Mouse (Mus musculus) cerebellum, adult 9-10 months (tissue): Measurements from ENCODE around the gene Galnt6.

Experiments
- DNase-seq: peaks from one replicate; pipeline ENCODE4 v3.0.0; 2022

Gene Galnt6

DNA sequence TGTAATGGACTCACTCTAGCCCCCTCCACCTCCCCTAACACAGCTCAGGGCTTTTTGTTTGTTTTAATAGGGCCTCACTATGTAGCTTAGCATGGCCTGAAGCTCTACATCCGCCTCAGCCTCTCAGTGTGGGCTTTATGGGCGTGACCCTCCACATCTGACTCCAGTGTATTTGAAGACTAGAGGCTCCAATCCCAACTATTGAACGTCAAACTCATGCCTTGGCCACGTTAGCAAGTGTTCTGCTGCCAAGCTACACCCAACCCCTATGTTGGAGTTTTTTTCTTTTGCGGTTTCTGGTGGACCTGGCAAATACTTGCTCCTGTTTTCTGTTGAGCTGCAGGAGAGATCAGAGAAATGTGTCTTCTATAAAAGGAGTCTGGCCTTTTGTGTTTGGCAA lies 23.9 kb upstream of the Galnt6 start:
- DNase-seq = no peak

DNA sequence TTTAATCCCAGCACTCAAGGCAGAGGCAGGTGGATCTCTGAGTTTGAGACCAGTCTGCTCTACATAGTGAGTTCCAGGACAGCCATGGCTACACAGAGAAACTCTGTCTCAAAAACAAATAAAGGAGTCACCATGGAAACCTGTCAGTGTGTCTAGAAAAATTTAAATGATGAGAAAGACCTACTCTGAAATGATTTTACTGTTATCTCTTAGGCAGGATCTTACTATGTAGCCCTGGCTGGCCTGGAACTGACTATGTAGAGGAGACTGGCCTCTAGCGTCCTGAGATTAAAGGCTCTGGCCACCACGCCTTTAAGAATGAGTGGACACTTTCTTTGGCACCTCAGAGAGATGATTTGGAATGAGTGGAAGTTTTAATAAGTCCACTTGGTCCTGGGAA lies 23.3 kb upstream of the Galnt6 start:
- DNase-seq = no peak

GRCm38 (mm10) chr15:100749751-100750538 lies 20.8 kb upstream of the Galnt6 start:
- no peak for DNase-seq

DNA sequence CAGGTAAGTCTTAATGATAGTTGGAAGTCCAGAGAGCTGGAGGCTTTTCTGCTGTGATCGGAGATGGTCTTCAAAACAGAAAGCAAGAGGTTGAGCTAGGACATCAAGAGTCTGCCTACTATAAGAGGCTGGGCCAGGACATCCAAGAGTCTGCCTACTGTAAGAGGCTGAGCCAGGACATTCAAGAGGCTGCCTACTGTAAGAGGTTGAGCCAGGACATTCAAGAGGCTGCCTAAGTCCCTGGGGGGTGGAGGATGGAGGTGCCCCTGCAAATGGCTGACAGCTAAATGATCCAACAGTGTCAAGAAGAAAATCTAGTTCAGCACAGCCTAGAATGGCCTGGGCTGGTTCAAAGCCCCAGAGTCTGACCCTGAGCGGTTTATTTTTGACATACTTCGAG lies 19.4 kb upstream of the Galnt6 start:
- no peak for DNase-seq

- DNase-seq = no peak
Measured at GRCm38 (mm10) chr15:100747121-100747963, 18.2 kb upstream of the Galnt6 start.

- DNase-seq = no peak
Measured at GRCm38 (mm10) chr15:100746478-100747120, 17.4 kb upstream of the Galnt6 start.

- DNase-seq = no peak
Measured at GRCm38 (mm10) chr15:100743238-100743637, 14.1 kb upstream of the Galnt6 start.

DNA sequence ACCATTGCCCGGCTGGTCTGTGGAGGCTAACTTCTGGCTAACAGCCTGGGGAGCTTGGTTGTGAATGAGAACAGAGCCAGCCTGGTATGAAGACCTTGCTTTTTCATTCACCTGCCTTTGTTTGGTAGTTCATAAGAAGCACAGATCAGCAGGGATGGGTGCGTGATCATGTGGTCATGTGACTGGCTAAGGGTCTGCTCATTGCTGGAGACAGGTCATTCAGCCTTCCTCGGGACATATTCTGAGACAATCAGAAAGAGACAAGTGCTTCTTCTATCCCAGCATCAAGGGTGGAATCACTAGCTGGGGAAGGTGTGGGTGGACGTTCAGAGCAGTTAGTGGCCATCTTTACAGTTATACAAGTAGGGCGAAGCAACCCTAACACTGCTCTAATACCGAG lies 10.3 kb upstream of the Galnt6 start:
- no peak for DNase-seq

DNA sequence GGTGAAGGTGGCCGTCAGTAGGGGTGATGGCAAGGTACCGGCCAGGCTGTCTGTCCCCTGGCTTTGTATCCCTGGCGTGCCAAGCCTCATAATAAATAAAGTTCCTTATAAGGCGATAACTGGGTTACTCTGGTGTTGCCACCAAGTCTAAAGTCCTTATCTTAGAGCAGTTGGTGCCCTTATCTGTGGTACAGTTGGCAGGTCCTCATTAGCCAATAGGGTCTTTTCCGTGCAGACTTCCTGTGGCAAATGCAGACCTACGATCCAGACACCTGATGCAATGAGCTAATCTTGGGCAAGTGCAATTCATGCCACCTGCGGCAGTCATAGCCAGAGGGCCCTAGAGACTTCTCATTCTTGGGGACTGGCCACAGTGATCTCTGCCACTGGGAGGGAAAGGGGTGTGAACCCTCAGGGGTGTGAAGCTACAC lies 9.2 kb upstream of the Galnt6 start:
- DNase-seq = no peak

GRCm38 (mm10) chr15:100737667-100738066 lies 8.5 kb upstream of the Galnt6 start:
- no peak for DNase-seq

DNA sequence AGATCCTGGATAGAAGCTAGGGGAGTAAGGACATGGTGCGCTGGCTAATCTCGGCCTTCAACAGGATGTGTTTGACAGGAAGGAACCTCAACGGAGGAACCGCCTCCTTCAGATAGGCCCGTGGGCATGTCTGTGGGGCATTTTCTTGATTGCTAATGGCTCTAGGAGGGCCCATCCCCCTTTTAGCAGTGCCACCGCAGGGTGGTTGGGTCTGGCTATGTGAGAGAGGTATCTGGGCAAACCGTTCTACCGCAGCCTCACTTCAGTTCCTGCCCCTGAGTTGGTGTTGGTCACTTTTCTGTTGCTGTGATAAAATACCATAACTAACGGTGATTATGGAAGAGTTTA lies 6.8 kb upstream of the Galnt6 start:
- DNase-seq = no peak

DNA sequence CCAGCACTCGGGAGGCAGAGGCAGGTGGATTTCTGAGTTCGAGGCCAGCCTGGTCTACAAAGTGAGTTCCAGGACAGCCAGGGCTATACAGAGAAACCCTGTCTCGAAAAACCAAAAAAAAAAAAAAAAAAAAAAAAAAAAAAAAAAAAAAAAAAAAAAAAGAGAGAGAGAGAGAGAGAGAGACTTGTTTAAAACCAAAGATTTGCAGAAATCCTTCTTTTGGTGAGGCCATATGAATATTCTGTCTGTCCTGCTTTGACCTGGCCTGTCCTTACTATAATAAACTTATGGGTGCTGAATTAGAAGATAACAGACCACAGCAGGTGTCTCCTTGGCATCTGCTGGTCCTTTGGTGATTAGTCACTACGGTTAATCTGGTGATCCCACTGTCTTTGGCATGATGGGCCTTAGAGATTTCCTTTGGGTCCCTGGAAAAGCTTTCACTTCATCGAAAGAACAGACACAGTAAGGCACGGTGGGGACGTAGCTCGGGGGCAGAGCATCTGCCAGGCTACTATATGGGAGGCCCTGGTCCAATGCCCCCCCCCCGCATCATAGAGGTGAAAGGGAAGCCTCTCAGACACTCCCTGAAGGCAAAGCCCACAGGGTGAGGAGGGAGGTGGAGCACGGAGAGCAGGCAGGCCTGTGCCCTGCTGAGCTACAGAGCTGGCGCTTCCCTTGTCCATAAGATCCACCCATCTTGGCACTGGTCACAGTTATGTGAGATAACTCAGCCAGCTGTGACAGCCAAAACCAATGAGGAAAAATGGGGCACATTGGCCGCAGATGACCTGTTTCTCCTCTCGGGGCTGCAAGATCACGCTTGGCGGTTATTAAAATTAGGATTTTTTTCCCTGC lies 6.1 kb upstream of the Galnt6 start:
- DNase-seq = no peak

DNA sequence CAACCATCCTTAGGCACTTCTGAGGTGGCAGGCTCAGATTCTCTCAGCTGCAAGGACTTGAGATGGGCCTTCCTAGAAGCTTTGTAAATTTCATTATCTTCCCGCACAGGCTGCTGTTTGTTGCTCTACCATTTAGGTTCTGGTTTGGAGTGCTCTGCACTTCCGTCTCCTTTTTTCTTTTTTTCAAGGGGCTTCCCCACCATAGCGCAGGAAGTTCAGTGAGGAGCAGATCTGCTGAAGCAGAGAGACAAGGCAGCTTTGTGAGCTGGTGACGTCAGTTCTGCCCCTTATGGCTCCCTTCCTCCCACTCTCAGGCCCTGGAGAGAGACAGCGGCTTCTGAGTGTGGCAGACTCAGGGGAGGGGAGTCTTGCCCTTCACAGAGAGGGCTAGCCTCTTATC lies 3.4 kb upstream of the Galnt6 start:
- DNase-seq = no peak

DNA sequence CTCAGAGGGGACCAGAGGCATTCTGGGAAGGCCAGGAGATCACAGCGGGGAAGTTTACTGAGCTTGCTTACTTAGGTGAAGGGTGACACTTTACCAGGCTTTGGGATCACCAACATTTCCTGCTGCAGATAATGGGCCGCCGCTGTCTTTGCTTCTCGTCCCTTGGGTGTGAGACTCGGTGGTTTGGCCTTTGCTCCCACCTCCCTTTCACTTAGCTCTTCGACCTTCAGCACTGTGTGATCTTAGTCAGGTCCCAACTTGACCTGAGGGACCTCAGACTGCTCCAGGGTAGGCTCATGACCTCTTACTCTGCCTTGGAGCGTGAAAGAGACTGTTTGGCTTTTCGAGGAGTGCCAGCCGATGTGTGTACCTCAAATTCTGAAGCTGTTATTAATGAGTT lies 1.9 kb upstream of the Galnt6 start:
- DNase-seq = no peak

- no peak for DNase-seq
Measured at GRCm38 (mm10) chr15:100728586-100728985, 590 bp downstream of the Galnt6 start.

- no peak for DNase-seq
Measured at GRCm38 (mm10) chr15:100727834-100728233, 1.3 kb downstream of the Galnt6 start.

GRCm38 (mm10) chr15:100726721-100727120 lies 2.5 kb downstream of the Galnt6 start:
- DNase-seq = no peak

DNA sequence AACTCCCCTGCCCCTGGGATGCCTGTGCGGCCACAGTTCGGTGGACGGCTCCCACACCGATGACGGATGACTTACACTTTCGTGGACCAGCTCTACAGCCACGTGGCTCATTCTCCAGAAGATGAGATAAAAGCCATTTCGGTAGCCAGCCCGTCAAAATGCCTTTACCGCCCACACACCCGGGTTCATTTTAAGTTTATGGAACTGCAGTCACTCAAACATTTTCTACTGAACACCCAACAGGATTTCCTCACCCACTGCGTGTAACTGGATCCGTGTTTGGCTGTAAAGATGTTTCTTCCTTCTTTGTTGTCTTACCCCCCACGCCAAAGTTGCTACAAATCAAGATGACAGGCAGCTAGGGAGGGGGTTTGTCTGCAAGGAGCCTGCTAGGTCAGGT lies 5.7 kb downstream of the Galnt6 start:
- no peak for DNase-seq

- no peak for DNase-seq
Measured at GRCm38 (mm10) chr15:100722564-100722963, 6.6 kb downstream of the Galnt6 start.

DNA sequence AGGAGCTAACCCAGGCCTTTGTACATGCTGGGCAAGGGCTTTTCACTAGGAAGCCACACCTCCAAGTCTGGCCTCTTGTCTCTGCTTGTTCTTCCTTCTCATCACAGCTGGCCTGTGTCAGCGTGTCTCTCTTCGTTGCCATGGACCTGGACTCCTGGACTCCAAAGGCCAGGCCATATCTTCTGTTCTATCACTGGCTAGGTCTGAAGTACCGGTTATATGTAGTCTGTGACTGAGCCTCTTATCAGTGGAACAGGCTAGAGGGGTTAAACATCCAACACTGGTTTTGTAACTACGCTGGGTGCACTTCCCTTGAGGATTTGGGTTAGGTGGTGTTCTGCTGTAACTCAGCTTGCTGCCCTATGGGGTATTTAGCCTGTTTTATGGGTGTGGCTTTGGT lies 7.2 kb downstream of the Galnt6 start:
- DNase-seq = no peak

DNA sequence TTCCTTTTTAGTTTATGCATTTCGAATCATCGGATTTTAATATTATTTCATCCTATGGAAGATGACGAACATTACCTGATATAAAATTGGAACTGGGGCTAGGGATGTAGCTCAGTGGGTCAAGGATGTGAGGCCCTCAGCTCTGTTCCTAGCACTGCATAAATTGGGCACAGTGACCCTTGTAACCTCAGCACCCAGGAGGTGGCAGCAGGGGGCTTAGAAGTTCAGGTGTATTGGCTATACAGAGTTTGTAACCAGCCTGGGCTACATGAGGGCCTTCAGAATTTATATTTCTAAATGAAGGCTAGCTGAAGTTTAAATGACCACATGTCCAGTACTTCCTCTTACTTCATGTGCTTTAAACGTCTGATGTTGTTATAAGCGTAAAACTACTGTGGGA lies 7.7 kb downstream of the Galnt6 start:
- no peak for DNase-seq

DNA sequence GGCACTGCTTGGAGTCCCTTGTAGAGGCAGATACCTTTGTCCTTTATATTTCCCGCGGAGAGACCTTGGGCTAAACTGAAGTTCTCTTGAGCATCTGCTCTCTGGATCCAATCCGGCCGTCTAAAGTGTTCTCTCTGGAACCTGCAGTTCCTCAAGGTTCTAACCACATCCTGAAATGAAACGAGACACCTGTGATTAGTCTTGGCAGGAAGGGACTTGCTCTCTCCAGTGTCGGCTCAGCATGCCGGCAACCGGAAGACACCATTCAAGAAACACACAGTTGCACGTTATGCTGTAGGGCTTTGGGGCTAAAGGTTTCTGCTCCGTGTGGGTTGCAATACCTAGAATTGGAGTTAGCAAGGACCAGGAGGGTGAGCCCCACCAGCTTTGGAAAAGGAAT lies 9.1 kb downstream of the Galnt6 start:
- DNase-seq = no peak

DNA sequence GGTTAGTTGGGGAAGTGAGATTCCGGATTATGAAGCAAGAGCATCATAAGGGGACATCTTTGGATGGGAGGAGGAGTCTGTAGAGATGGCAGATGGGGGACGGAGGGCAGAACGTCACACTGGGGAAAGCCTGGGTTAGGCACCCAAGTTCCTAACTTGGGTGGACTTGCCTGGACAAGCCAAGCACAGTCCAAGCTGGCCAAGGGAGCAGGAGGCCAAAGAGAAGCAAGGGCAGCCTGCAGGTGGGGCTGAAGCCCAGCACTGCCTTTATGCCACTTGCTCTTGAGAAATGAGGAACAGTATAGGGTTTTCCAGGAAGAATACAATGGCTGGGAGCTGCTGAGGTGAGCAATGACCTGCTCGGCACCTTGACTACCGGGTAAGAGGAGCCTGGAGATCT lies 10.0 kb downstream of the Galnt6 start:
- no peak for DNase-seq
